Mouse (Mus musculus) layer of hippocampus, postnatal 25 days (tissue): ENCODE data around the gene Zfyve21. TPM values are rescaled to one million over a fixed set of nuclear protein-coding genes. Genes with fewer than 3 reads are reported as not detected.

Source experiments
- DNase-seq, 2 experiments: peaks; one replicate each; pipeline ENCODE4 v3.0.0; 2022; ENCODE audit warnings: mixed read lengths in 2 of 2, low spot score in 1 of 2; ENCODE audit errors: extremely low spot score in 1 of 2
- total RNA-seq, 2 experiments: library from RNA; stranded (reverse); gene quantifications; 2 replicates each; pipeline ENCODE4 v1.2.3; 2021

The Zfyve21 gene
- total RNA-seq, 2 experiments from 2014 or later: 21.6 to 21.7 TPM

- no peak for DNase-seq
These were observed 19.5 kb downstream of the Zfyve21 start for GRCm38 (mm10) chr12:111833457-111833856.

GRCm38 (mm10) chr12:111842565-111843433 is 28.8 kb downstream of the Zfyve21 start:
- DNase-seq: no peak

- no peak for DNase-seq
These were observed 29.5 kb downstream of the Zfyve21 start for GRCm38 (mm10) chr12:111843470-111843869.

DNA sequence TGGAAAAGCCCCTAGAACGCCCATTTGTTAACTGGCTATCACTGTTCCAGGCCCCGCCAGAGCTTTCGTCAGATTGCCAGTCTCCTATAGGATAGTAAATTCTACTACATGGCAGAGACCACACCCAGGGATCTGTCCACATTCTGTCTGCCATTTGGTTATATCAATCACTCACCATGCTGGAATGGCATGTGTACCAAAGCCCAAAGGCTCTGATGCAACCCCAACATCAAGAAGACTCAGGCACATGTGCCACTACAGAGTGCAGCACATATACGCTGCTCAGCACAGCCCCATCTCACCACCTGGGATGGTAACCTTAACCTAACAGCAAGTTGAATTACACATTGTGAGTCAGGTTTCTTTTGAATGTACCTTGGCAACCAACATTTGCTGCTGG is 32.0 kb downstream of the Zfyve21 start:
- DNase-seq: no peak

GRCm38 (mm10) chr12:111846815-111847214 is 32.8 kb downstream of the Zfyve21 start:
- DNase-seq: no peak

DNA sequence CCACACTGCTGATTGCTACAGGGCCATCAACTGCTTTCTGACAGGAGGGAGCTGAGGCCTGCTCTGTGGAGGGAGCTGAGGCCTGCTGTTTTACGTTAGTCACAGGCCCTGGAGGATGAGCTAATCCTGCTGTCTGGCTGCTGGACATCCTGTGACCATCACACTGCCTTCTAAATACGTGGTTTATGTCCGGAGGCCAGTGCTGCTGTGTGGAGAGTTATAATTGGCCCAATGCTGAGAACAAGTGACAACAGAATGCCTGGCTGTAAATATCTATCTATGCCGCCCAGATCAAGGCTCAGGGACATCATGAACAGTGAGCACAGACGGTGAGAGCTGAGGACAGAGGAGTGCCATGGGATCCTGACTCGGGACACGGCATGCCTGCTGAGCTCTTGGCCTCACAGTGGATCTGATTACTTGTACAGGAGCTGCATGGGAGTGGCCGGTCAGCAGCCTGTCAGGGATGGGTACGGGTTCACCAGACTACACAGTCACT is 34.4 kb downstream of the Zfyve21 start:
- DNase-seq: no peak

- no peak for DNase-seq
These were observed 37.3 kb downstream of the Zfyve21 start for GRCm38 (mm10) chr12:111851235-111851634.

DNA sequence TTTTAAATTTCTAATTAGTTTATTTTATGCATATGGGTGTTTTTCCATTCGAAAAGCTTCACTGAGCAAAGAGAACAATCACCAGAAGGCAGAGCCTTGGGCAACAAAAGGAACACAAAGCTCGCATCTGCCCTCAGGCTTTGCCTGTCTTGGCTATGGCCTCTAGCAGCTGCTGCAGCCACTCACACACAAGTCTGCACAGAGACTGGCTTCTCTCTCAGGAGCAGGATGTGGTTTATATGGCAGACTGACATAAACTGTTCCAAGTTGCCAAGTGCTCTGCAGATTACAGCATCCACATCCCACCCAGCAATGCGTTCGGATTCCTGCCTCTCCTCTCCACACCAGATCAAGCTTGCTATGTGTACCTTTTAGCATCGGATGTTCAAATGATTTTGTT is 37.8 kb downstream of the Zfyve21 start:
- DNase-seq: no peak

DNA sequence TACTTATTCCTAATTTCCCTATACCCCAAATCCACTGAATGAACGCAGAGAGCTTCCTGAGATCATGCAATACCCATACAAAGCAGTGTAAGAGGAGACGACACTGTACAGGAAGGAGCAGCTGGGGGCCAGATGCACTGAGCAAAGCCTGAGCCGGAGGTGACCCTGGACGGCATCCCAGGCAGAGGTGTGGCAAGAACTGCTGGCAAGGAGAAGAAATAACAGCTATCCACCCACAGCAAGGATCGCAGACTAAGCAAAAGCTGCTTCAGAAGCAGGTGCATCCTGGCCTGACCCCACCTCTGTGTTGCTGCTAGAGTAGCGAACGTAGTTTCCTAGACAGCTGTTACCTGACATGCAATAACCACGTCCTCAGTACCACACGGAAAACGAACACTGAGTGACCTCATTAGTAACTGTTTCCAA is 39.1 kb downstream of the Zfyve21 start:
- no peak for DNase-seq

DNA sequence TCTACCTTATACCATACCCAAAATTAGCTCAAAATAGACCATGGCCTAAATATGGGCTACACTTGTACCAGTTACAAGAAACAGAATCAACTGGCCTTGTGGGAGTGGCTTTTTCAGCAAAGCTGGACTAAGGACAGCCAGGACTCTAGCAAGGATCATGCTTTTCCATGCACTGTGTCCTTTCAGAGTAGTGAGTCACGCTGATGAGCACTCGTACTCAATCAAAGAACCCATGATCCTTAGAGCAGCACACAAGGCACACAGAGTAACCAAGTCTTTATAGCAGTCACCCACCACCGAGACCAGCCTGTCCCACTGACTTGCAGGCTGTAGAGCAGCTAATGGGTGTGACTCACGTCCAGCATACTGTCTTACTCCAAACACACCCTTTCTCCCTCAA is 39.6 kb downstream of the Zfyve21 start:
- no peak for DNase-seq

DNA sequence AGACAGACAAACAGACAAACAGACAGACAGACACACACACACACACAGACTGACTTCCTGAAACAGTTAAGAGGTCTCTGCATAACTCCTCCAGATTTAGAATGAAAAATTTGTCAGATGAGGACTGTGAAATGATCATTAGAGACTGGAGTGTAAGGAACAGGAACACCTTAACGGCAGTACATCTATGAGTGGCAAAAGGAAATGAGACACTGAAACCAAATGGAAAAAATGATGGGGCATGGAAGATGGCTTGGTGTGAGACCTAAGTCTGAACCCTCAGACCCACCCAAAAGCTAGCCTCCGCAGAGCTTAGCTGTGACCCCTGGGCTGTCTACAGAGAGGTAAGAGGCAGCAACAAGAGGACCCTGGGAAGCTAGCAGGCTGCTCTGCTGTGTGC is 41.5 kb downstream of the Zfyve21 start:
- no peak for DNase-seq

DNA sequence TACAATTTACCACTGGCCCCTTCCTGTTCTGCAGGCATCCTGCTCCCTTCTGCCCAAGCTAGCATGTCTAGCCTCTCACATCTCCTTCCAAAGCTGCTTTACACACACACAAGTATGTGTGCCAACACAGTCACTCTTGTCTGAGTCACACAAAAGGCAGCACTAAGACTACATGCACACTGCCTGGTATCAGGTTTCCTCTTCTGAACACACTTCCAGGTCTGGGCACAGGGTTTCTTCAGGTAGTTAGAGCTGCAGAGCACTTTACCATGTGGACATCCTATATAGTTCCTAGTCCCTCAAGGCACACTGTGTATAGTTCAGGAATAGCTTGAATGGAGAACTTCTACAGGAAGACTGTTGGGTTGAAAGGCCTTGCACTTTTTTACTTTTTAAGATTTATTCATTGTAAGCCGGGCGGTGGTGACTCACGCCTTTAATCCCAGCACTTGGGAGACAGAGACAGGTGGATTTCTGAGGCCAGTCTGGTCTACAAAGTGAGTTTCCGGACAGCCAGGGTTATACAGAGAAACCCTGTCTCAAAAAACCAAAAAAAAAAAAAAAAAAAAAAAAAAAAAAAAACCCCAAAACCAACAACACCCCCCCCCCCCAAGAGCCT is 50.3 kb downstream of the Zfyve21 start:
- no peak for DNase-seq

- no peak for DNase-seq
These were observed 55.8 kb downstream of the Zfyve21 start for GRCm38 (mm10) chr12:111869806-111870205.

GRCm38 (mm10) chr12:111870811-111871210 is 56.8 kb downstream of the Zfyve21 start:
- DNase-seq: no peak

- DNase-seq: no peak
These were observed 58.1 kb downstream of the Zfyve21 start for GRCm38 (mm10) chr12:111872079-111872478.

- no peak for DNase-seq
These were observed 60.7 kb downstream of the Zfyve21 start for GRCm38 (mm10) chr12:111874601-111875140.

- no peak for DNase-seq
These were observed 61.5 kb downstream of the Zfyve21 start for GRCm38 (mm10) chr12:111875499-111875898.

GRCm38 (mm10) chr12:111878213-111878612 is 64.2 kb downstream of the Zfyve21 start:
- DNase-seq: peak; percentile 44 to 93
